Mouse (Mus musculus) small intestine, adult 2 months (tissue): Measurements from ENCODE around the gene Mtch2. TPM values are rescaled to one million over a fixed set of nuclear protein-coding genes. Genes with fewer than 3 reads are reported as not detected.

Experiments used
- H3K27ac ChIP-seq: fragments of 200-500 bp; 2 replicates; pipeline ENCODE4 v1.5.1; 2012; ENCODE audit warnings: low read depth, low read length, control low read depth, inconsistent platforms; ENCODE audit not compliant: insufficient read depth
- H3K27me3 ChIP-seq: fragments of 200-500 bp; 2 replicates; pipeline ENCODE4 v1.6.1; 2012; ENCODE audit warnings: mild to moderate bottlenecking, moderate library complexity, low read length, inconsistent platforms; ENCODE audit not compliant: control insufficient read depth, insufficient read depth
- H3K36me3 ChIP-seq: fragments of 200-500 bp; 2 replicates; pipeline ENCODE4 v1.6.1; 2012; ENCODE audit warnings: mild to moderate bottlenecking, low read length, control low read depth, inconsistent platforms; ENCODE audit not compliant: control insufficient read depth, insufficient read depth
- H3K4me1 ChIP-seq: fragments of 200-500 bp; 2 replicates; pipeline ENCODE4 v1.6.1; 2012; ENCODE audit warnings: low read length, inconsistent platforms, mixed read lengths; ENCODE audit not compliant: control insufficient read depth, insufficient read depth, insufficient read length
- H3K4me3 ChIP-seq: fragments of 200-500 bp; 2 replicates; pipeline ENCODE4 v1.5.1; 2012; ENCODE audit warnings: low read depth, mild to moderate bottlenecking, control low read depth, inconsistent platforms, low read length, moderate library complexity
- CTCF ChIP-seq: fragments of 200-500 bp; IDR thresholded peaks from 2 replicates; pipeline ENCODE4 v1.5.1; 2012; ENCODE audit warnings: low read depth, mild to moderate bottlenecking, control low read depth, inconsistent platforms, low read length, moderate library complexity, mixed read lengths; ENCODE audit not compliant: insufficient replicate concordance, insufficient read length; ENCODE audit errors: extremely low read depth
- POLR2A ChIP-seq: fragments of 200-500 bp; IDR thresholded peaks from 2 replicates; pipeline ENCODE4 v1.6.1; 2012; ENCODE audit warnings: low read depth, mild to moderate bottlenecking, control low read depth, inconsistent platforms, low read length, moderate library complexity
- WGBS: fragments of 180-500 bp; shearing (Covaris S2); methylation state at CpG from one replicate; pipeline ENCODE4 v1.1.7; 2018; 5-methylcytosine and 5-hydroxymethylcytosine counted together
- polyA plus RNA-seq: library from polyadenylated mRNA; depleted of rRNA; stranded (reverse); fragments of >200 nt; gene quantifications from 2 replicates; pipeline ENCODE4 v1.2.3, GENCODE M21; 2012

The Mtch2 gene
- polyA plus RNA-seq, 1 experiment = 85.5 TPM

- TF ChIP-seq CTCF (no peak), POLR2A (no peak)
- no peak overlapping the region for H3K27ac ChIP-seq
- no peak overlapping the region for H3K4me3 ChIP-seq
- no peaks in the 10 kb centered on the region for H3K36me3 ChIP-seq
- H3K27me3 ChIP-seq = peaks cover under 1% of the 10 kb centered on the region; the same call in 1 of the 2 replicates
- peaks cover 2% of the 10 kb centered on the region; the same call in 1 of the 2 replicates for H3K4me1 ChIP-seq
Observed at GRCm38 (mm10) chr2:90879419-90879818, 32.5 kb downstream of the Mtch2 start.

DNA sequence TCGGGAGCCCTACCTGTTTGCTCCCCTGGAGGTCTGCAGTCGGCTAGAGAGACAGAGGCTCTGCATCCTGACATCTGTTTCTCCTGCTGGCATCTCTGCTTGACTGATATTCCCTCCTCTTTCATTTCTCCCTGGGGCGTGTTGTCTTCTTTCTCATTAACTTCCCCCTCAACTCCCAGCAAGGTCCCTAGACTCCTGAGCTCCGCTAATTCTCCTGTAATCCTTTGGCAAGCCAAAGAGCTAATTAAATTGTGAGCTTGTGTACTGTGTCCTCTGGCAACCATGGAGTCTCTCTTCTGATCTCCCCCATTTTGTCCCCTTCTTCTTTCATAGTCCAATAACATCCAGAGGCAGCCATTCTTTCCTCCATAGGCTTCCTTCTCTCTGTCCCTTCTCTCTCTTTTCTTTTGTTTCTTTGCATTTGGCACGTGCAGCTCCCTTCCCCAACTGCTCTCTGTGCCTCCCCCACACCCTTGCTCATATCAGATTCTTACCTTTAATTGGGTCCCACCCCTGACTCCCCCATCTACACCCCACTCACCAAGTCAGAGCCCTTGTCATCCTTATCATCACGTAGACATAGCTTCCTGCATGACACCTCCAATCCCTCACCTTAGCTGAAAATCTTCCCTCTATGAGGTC is 33.3 kb downstream of the Mtch2 start:
- H3K27me3 ChIP-seq = peaks cover 9% of the 10 kb centered on the region
- H3K36me3 ChIP-seq = no peaks in the 10 kb centered on the region
- 49% methylated on average over 6 of the region's 6 CpGs for WGBS
- H3K4me1 ChIP-seq = peaks cover 2% of the 10 kb centered on the region; the same call in 1 of the 2 replicates
- TF ChIP-seq CTCF (no peak), POLR2A (no peak)
- no peak overlapping the region for H3K4me3 ChIP-seq
- H3K27ac ChIP-seq = no peak overlapping the region

DNA sequence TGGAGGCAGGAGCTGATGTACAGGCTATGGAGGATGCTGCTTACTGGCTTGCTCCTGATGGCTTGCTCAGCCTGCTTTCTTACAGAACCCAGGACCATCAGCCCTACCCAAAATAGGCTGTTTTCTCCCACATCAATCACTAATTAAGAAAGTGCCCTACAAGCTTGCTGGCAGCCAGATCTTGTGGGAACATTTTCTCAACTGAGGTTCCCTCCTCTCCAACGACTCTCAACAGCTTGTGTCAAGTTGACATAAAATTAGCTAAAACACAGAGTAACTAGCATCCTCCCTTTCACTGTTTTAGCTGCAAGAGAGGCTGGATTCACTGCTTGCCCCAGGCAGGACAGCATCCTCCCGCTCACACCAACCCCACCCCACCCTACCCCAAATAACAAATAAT is 34.9 kb downstream of the Mtch2 start:
- H3K27ac ChIP-seq = no peak overlapping the region
- 75% methylated on average over 2 of the region's 2 CpGs for WGBS
- no peak for TF ChIP-seq POLR2A
- no peak for TF ChIP-seq CTCF
- H3K27me3 ChIP-seq = peaks cover 25% of the 10 kb centered on the region
- H3K4me1 ChIP-seq = peaks cover 6% of the 10 kb centered on the region
- H3K4me3 ChIP-seq = no peak overlapping the region
- H3K36me3 ChIP-seq = no peaks in the 10 kb centered on the region

GRCm38 (mm10) chr2:90885218-90886041 is 38.5 kb downstream of the Mtch2 start, which contains the start of gene C1qtnf4:
Gene C1qtnf4, plus strand, starts transcription at chr2:90885860.
- H3K4me3 ChIP-seq = peak within 1 kb of the TSS; percentile 13
- H3K27ac ChIP-seq = no peak within 1 kb of the TSS
- H3K36me3 ChIP-seq = no peaks in the 10 kb centered on the region
- TF ChIP-seq POLR2A (no peak), CTCF (no peak)
- H3K27me3 ChIP-seq = peaks cover 45% of the 10 kb centered on the region
- 5% methylated on average over 44 of the region's 45 CpGs for WGBS
- peaks cover 13% of the 10 kb centered on the region for H3K4me1 ChIP-seq

GRCm38 (mm10) chr2:90886436-90886835 is 39.5 kb downstream of the Mtch2 start:
- TF ChIP-seq POLR2A (no peak), CTCF (no peak)
- H3K4me1 ChIP-seq = peaks cover 13% of the 10 kb centered on the region
- H3K4me3 ChIP-seq = no peak overlapping the region
- H3K27ac ChIP-seq = no peak overlapping the region
- no peaks in the 10 kb centered on the region for H3K36me3 ChIP-seq
- WGBS = 48% methylated on average over 6 of the region's 6 CpGs
- peaks cover 45% of the 10 kb centered on the region for H3K27me3 ChIP-seq

DNA sequence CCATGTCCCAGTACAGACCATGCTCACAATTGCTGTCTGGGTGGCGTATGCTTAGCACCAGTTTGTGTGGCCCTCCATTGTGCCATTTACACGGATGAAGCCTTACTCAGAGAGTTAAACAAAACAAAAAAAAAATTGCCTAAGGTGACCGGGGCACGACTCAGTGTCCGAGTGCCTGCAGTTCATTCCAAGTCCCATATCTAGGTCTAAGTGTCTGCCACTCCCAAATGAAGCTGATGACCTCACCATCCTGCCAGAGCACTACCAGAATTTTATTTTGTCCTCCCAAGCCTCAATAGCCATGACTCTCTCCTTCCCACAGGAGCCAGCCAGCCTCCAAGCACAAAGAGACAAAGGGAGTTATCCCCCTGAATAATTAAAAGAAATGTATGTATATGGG is 40.7 kb downstream of the Mtch2 start:
- Histone ChIP-seq H3K27me3 (peaks cover 45% of the 10 kb centered on the region), H3K36me3 (no peaks in the 10 kb centered on the region), H3K4me1 (peaks cover 13% of the 10 kb centered on the region), H3K27ac (no peak overlapping the region), H3K4me3 (no peak overlapping the region)
- TF ChIP-seq POLR2A (no peak), CTCF (no peak)
- WGBS = 65% methylated on average over 5 of the region's 5 CpGs
